Mouse (Mus musculus): Measurements from ENCODE around the gene Gigyf1.

GRCm38 (mm10) chr5:137540991-137541390 is 22.6 kb downstream of the Gigyf1 start:
- TF ChIP-seq ZNF384 (IDR thresholded peaks at IDR 0.05; ENCODE audit: low read depth, low read length) (no peak), ZC3H11A (IDR thresholded peaks at IDR 0.05; ENCODE audit: borderline replicate concordance, low read depth, low read length) (no peak), MAFK (IDR thresholded peaks at IDR 0.05; ENCODE audit: insufficient read depth, low read depth, low read length) (no peak)
